In genomic region chr17:5942156-5942555, GRCm38 (mm10) we compare ENCODE assay signal across 9 mouse cellular contexts. TPM values are rescaled to one million over a fixed set of nuclear protein-coding genes. Genes with fewer than 3 reads are reported as not detected.
DNase-seq lines count a peak whose midpoint lies in the region; ATAC-seq and TF ChIP-seq lines count a peak whose summit lies in the region.
"Had no signal": no experiment of that assay in that cellular context is flagged by ENCODE, and none has a peak within 500 bp of the region (broad histone marks: within the 10 kb centered on the region; RNA-seq: fewer than 3 reads in every experiment).

No protein-coding gene starts in this region.

- peaks cover 50% of the 10 kb centered on the region for H3K79me3 ChIP-seq in C2C12 (ENCODE audit: low read depth)

- H3K4me2 ChIP-seq in heart, embryonic 15.5 days = peak overlapping the region; percentile 90
- H3K4me2 ChIP-seq in limb, embryonic 14.5 days (replicated peaks; ENCODE audit: low read depth, low read length, severe bottlenecking) = peak overlapping the region; percentile 78; the same call in 1 of the 2 replicates

- 0 out of 2 replicates have a peak, but pooled peaks cover 6% of the 10 kb centered on the region for H3K27me3 ChIP-seq in heart, embryonic 15.5 days
- H3K27me3 ChIP-seq in C2C12 (ENCODE audit: control insufficient read depth, insufficient read depth, insufficient read length) = no peaks in the 10 kb centered on the region
- H3K27me3 ChIP-seq in limb, embryonic 14.5 days (ENCODE audit: control insufficient read depth, insufficient read depth, low read length) = peaks cover 25% of the 10 kb centered on the region; the same call in 1 of the 2 replicates

- H3K36me3 ChIP-seq in heart, embryonic 15.5 days = no peaks in the 10 kb centered on the region
- no peaks in the 10 kb centered on the region for H3K36me3 ChIP-seq in C2C12 (ENCODE audit: control insufficient read depth, insufficient read depth)
- H3K36me3 ChIP-seq in limb, embryonic 14.5 days (ENCODE audit: control insufficient read depth, insufficient read depth, low read length) = no peaks in the 10 kb centered on the region

- no peak overlapping the region for H3K9ac ChIP-seq in heart, embryonic 15.5 days
- H3K9ac ChIP-seq in limb, embryonic 14.5 days (ENCODE audit: low read depth, low read length, severe bottlenecking) = no peak overlapping the region

- peak overlapping the region; percentile 79; the same call in 1 of the 2 replicates for H3K27ac ChIP-seq in heart, embryonic 15.5 days
- no peak overlapping the region for H3K27ac ChIP-seq in cortical plate, adult 2 months (ENCODE audit: insufficient read depth, low read length)
- H3K27ac ChIP-seq in limb, embryonic 14.5 days (replicated peaks; ENCODE audit: low read depth, low read length) = no peak overlapping the region

- peaks cover 13% of the 10 kb centered on the region for H3K4me1 ChIP-seq in heart, embryonic 15.5 days (replicated peaks)
- no peaks in the 10 kb centered on the region for H3K4me1 ChIP-seq in cortical plate, adult 2 months (ENCODE audit: control insufficient read depth, insufficient read depth, low read length)
- H3K4me1 ChIP-seq in limb, embryonic 14.5 days (ENCODE audit: control insufficient read depth, insufficient read depth, low read length) = no peaks in the 10 kb centered on the region

- no peak for DNase-seq in heart, postnatal 10 days
- no peak for DNase-seq in limb, embryonic 14.5 days (ENCODE audit: low spot score)
- DNase-seq in retina, postnatal 1 day = no peak
- DNase-seq in thymus, adult 18-20 months = no peak

- H3K9me3 ChIP-seq in heart, embryonic 15.5 days (replicated peaks) = no peaks in the 10 kb centered on the region
- no peaks in the 10 kb centered on the region for H3K9me3 ChIP-seq in limb, embryonic 14.5 days (ENCODE audit: control insufficient read depth, low read length)

- no peak for ATAC-seq in heart, embryonic 15.5 days (replicated peaks; ENCODE audit: insufficient number of reproducible peaks, insufficient read depth, low FRiP score, low read depth)
- ATAC-seq in limb, embryonic 14.5 days (ENCODE audit: low FRiP score, low read depth) = no peak
- no peak for ATAC-seq in cerebellum, adult (ENCODE audit: insufficient number of reproducible peaks, low FRiP score, low TSS enrichment)
- ATAC-seq: inflammation-experienced regulatory T-cells, adult 6 months had no signal

- intact Hi-C loops in heart, postnatal 10 days (cut with DNase I) = no loop called here

- peaks cover 59% of the 10 kb centered on the region for H3K79me2 ChIP-seq in C2C12 (ENCODE audit: control insufficient read depth, insufficient read depth)

- TF ChIP-seq POLR2A in cortical plate, adult 2 months (IDR thresholded peaks at IDR 0.05; ENCODE audit: extremely low read depth, insufficient read depth, low read length) = no peak
- no peak for TF ChIP-seq POLR2A in limb, embryonic 14.5 days (IDR thresholded peaks at IDR 0.05; ENCODE audit: borderline replicate concordance, extremely low read depth, insufficient read depth, insufficient read length)

- peak overlapping the region; percentile 90 for H3ac ChIP-seq in C2C12 (ENCODE audit: control insufficient read depth, insufficient read length, low read depth)

- H3K4me3 ChIP-seq in heart, embryonic 15.5 days = peak overlapping the region; percentile 90
- peak overlapping the region; percentile 59 for H3K4me3 ChIP-seq in C2C12 (ENCODE audit: insufficient read depth, poor library complexity, severe bottlenecking)
- H3K4me3 ChIP-seq in cortical plate, adult 2 months (ENCODE audit: insufficient read depth, low read length) = peak overlapping the region; percentile 43; the same call in 1 of the 2 replicates
- peak overlapping the region; percentile 61 for H3K4me3 ChIP-seq in limb, embryonic 14.5 days (replicated peaks; ENCODE audit: low read length)

- 54% methylated on average over 3 of the region's 3 CpGs for WGBS in heart, embryonic 15.5 days
- 80% methylated on average over 3 of the region's 3 CpGs for WGBS in limb, embryonic 14.5 days

- no peak for TF ChIP-seq CTCF in C2C12 (IDR thresholded peaks at IDR 0.05; ENCODE audit: control insufficient read depth, insufficient read depth, insufficient read length)
- TF ChIP-seq CTCF in cortical plate, adult 2 months (IDR thresholded peaks at IDR 0.05; ENCODE audit: extremely low read depth, insufficient read depth, low read length) = no peak

TF ChIP-seq in C2C12, 6 proteins besides CTCF, POLR2A, EP300 and RAD21:
- TF ChIP-seq USF1 (IDR thresholded peaks at IDR 0.05; ENCODE audit: low read depth) = no peak
TF ChIP-seq in C2C12: peak in this region for 0.

RNA-seq across cellular contexts. Expression of gene Synj2, which starts 1.1 kb away (rescaled TPM):
- 3.5 and 4.4 TPM in 2 replicates for polyA plus RNA-seq in heart, embryonic 15.5 days (2015; fragmentation: Nextera tagmentation; extraction: Ambion mirVana)
- 10 to 100 TPM; 28.2 to 34.1 TPM for total RNA-seq in heart, postnatal 10 days (2021)
- 30.9 TPM for polyA plus RNA-seq in C2C12 (2012; fragmentation: generic; extraction: Trizol)
- polyA plus RNA-seq in cortical plate, adult 2 months (2012; rRNA removed) = 37.7 and 39.6 TPM in 2 replicates
- 4.4 and 4.7 TPM in 2 replicates for polyA plus RNA-seq in limb, embryonic 14.5 days (2012; rRNA removed)
- polyA plus RNA-seq in limb, embryonic 14.5 days (2014; fragmentation: Nextera tagmentation; extraction: Ambion mirVana) = 3.3 and 3.6 TPM in 2 replicates
